Mouse (Mus musculus) midbrain, embryonic 15.5 days (tissue): Measurements from ENCODE around the gene Gphn. TPM values are rescaled to one million over a fixed set of nuclear protein-coding genes. Genes with fewer than 3 reads are reported as not detected.

Source experiments
- polyA plus RNA-seq: library from polyadenylated mRNA; unstranded; fragments of >200 nt; fragmentation: Nextera tagmentation; extraction: Ambion mirVana; gene quantifications from 2 replicates; pipeline ENCODE4 v1.2.1, GENCODE M21; 2015

Gene Gphn
- polyA plus RNA-seq, 1 experiment from 2014 or later, result 55.7 TPM

Other genes with a start within 250 kb of the Gphn start
- gene Gm6657, start 32.1 kb upstream of the Gphn start, polyA plus RNA-seq, result not detected in 2 replicates